Mouse (Mus musculus) MEL (cell line): Measurements from ENCODE around the gene Calhm3. TPM values are rescaled to one million over a fixed set of nuclear protein-coding genes. Genes with fewer than 3 reads are reported as not detected.

Experiments
- DNase-seq: peaks from one replicate; pipeline ENCODE4 v3.0.0; 2011; ENCODE audit warnings: low read depth, low spot score
- H3K27ac ChIP-seq: 2 replicates; pipeline ENCODE4 v1.5.1; 2012; ENCODE audit warnings: low read depth, mild to moderate bottlenecking, control low read depth, low read length, moderate library complexity; ENCODE audit not compliant: control insufficient read depth
- H3K27me3 ChIP-seq, 2 experiments: fragments of 150-350 bp in 1 of 2; sonication (generic) in 1 of 2; 2 replicates each; pipeline ENCODE4 v1.6.1; 2012; ENCODE audit warnings: low read length in 2 of 2, mild to moderate bottlenecking in 2 of 2, improper control_type of control experiment in 1 of 2, moderate library complexity in 1 of 2; ENCODE audit not compliant: insufficient read depth in 2 of 2, control insufficient read depth in 1 of 2
- H3K36me3 ChIP-seq, 2 experiments: 2 replicates each; pipeline ENCODE4 v1.6.1; 2012 to 2014; ENCODE audit warnings: low read length in 2 of 2, improper control_type of control experiment in 1 of 2, inconsistent platforms in 1 of 2, mild to moderate bottlenecking in 1 of 2; ENCODE audit not compliant: insufficient read depth in 2 of 2, control insufficient read depth in 1 of 2
- H3K4me1 ChIP-seq, 2 experiments: fragments of 150-350 bp in 1 of 2; sonication (generic) in 1 of 2; 2 replicates each; pipeline ENCODE4 v1.6.1; 2012; ENCODE audit warnings: low read length in 2 of 2, improper control_type of control experiment in 1 of 2, mild to moderate bottlenecking in 1 of 2; ENCODE audit not compliant: insufficient read depth in 2 of 2, control insufficient read depth in 1 of 2
- H3K4me3 ChIP-seq, 2 experiments: fragments of 150-350 bp in 1 of 2; sonication (generic) in 1 of 2; 2 replicates each; pipeline ENCODE4 v1.5.1; 2012; ENCODE audit warnings: low read depth in 2 of 2, low read length in 2 of 2, mild to moderate bottlenecking in 2 of 2, moderate library complexity in 2 of 2, control low read depth in 1 of 2, improper control_type of control experiment in 1 of 2; ENCODE audit not compliant: control insufficient read depth in 1 of 2, insufficient read depth in 1 of 2
- H3K79me2 ChIP-seq: 2 replicates; pipeline ENCODE4 v1.6.1; 2012; ENCODE audit warnings: mild to moderate bottlenecking, low read length, moderate library complexity; ENCODE audit not compliant: control insufficient read depth, poor library complexity, insufficient read depth
- H3K9ac ChIP-seq: 2 replicates; pipeline ENCODE4 v1.6.1; 2012; ENCODE audit warnings: low read depth, mild to moderate bottlenecking, control low read depth, low read length, moderate library complexity; ENCODE audit not compliant: control insufficient read depth, poor library complexity, severe bottlenecking
- H3K9me3 ChIP-seq: fragments of 150-350 bp; sonication (generic); replicated peaks from 2 replicates; pipeline ENCODE4 v1.6.1; 2012; ENCODE audit warnings: mild to moderate bottlenecking, low read length, improper control_type of control experiment, moderate library complexity; ENCODE audit not compliant: insufficient read depth
- BHLHE40 ChIP-seq: IDR thresholded peaks from 2 replicates; pipeline ENCODE4 v1.6.1; 2012; ENCODE audit warnings: low read depth, mild to moderate bottlenecking, inconsistent platforms, low read length, improper control_type of control experiment, borderline replicate concordance
- CHD2 ChIP-seq: IDR thresholded peaks from 2 replicates; pipeline ENCODE4 v1.6.1; 2011; ENCODE audit warnings: low read length, improper control_type of control experiment
- ELF1 ChIP-seq: IDR thresholded peaks from 2 replicates; pipeline ENCODE4 v1.6.1; 2014; ENCODE audit warnings: low read depth, mild to moderate bottlenecking, inconsistent platforms, low read length, improper control_type of control experiment, moderate library complexity
- ETS1 ChIP-seq: IDR thresholded peaks from 2 replicates; pipeline ENCODE4 v1.6.1; 2012; ENCODE audit warnings: low read depth, mild to moderate bottlenecking, inconsistent platforms, low read length, improper control_type of control experiment, moderate library complexity
- GABPA ChIP-seq: IDR thresholded peaks from 2 replicates; pipeline ENCODE4 v1.6.1; 2012; ENCODE audit warnings: low read depth, mild to moderate bottlenecking, inconsistent platforms, low read length, improper control_type of control experiment, moderate library complexity
- GATA1 ChIP-seq: IDR thresholded peaks from 2 replicates; pipeline ENCODE4 v1.6.1; 2011; ENCODE audit warnings: low read depth, low read length, improper control_type of control experiment
- HCFC1 ChIP-seq: IDR thresholded peaks from 2 replicates; pipeline ENCODE4 v1.6.1; 2012; ENCODE audit warnings: low read depth, mild to moderate bottlenecking, inconsistent platforms, low read length, improper control_type of control experiment, moderate library complexity
- JUND ChIP-seq: IDR thresholded peaks from 2 replicates; pipeline ENCODE4 v1.6.1; 2011; ENCODE audit warnings: low read depth, mild to moderate bottlenecking, improper control_type of control experiment, low read length
- KAT2A ChIP-seq: conservative IDR thresholded peaks from 2 replicates; pipeline ENCODE4 v1.6.1; 2012; ENCODE audit warnings: low read depth, low read length, improper control_type of control experiment, inconsistent platforms
- MAFK ChIP-seq: IDR thresholded peaks from 2 replicates; pipeline ENCODE4 v1.6.1; 2011; ENCODE audit warnings: low read depth, mild to moderate bottlenecking, low read length, improper control_type of control experiment, borderline replicate concordance
- MAX ChIP-seq: IDR thresholded peaks from 2 replicates; pipeline ENCODE4 v1.6.1; 2011; ENCODE audit warnings: low read length, improper control_type of control experiment
- MAZ ChIP-seq: IDR thresholded peaks from 2 replicates; pipeline ENCODE4 v1.6.1; 2012; ENCODE audit warnings: low read depth, mild to moderate bottlenecking, inconsistent platforms, low read length, improper control_type of control experiment
- MEF2A ChIP-seq: IDR thresholded peaks from 2 replicates; pipeline ENCODE4 v1.6.1; 2014; ENCODE audit warnings: low read depth, mild to moderate bottlenecking, inconsistent platforms, low read length, improper control_type of control experiment; ENCODE audit not compliant: poor library complexity, insufficient replicate concordance, severe bottlenecking; ENCODE audit errors: extremely low read depth
- MXI1 ChIP-seq: IDR thresholded peaks from 2 replicates; pipeline ENCODE4 v1.6.1; 2011; ENCODE audit warnings: mild to moderate bottlenecking, low read depth, low read length, improper control_type of control experiment
- MYC ChIP-seq: IDR thresholded peaks from 2 replicates; pipeline ENCODE4 v1.6.1; 2011; ENCODE audit warnings: low read depth, mild to moderate bottlenecking, low read length, improper control_type of control experiment, moderate library complexity
- NELFE ChIP-seq: IDR thresholded peaks from 2 replicates; pipeline ENCODE4 v1.6.1; 2011; ENCODE audit warnings: low read depth, low read length, improper control_type of control experiment
- NRF1 ChIP-seq: IDR thresholded peaks from 2 replicates; pipeline ENCODE4 v1.6.1; 2014; ENCODE audit warnings: low read depth, mild to moderate bottlenecking, inconsistent platforms, low read length, improper control_type of control experiment, moderate library complexity; ENCODE audit not compliant: poor library complexity, insufficient read depth, severe bottlenecking
- POLR2A ChIP-seq, 2 experiments: IDR thresholded peaks; 2 replicates each; pipeline ENCODE4 v1.6.1; 2011 to 2012; ENCODE audit warnings: low read length in 2 of 2, mild to moderate bottlenecking in 2 of 2, control low read depth in 1 of 2, improper control_type of control experiment in 1 of 2, low read depth in 1 of 2, moderate library complexity in 1 of 2; ENCODE audit not compliant: control insufficient read depth in 1 of 2, insufficient read depth in 1 of 2, poor library complexity in 1 of 2
- POLR2AphosphoS2 ChIP-seq: IDR thresholded peaks from 2 replicates; pipeline ENCODE4 v1.6.1; 2011; ENCODE audit warnings: low read length, improper control_type of control experiment
- RAD21 ChIP-seq: IDR thresholded peaks from 2 replicates; pipeline ENCODE4 v1.6.1; 2011; ENCODE audit warnings: mild to moderate bottlenecking, low read depth, low read length, improper control_type of control experiment
- SIN3A ChIP-seq: IDR thresholded peaks from 2 replicates; pipeline ENCODE4 v1.6.1; 2012; ENCODE audit warnings: low read length, improper control_type of control experiment, inconsistent platforms
- SMC3 ChIP-seq: IDR thresholded peaks from 2 replicates; pipeline ENCODE4 v1.6.1; 2011; ENCODE audit warnings: low read depth, low read length, improper control_type of control experiment
- TCF12 ChIP-seq: IDR thresholded peaks from 2 replicates; pipeline ENCODE4 v1.6.1; 2014; ENCODE audit warnings: low read depth, mild to moderate bottlenecking, inconsistent platforms, low read length, improper control_type of control experiment, moderate library complexity
- USF1 ChIP-seq: IDR thresholded peaks from 2 replicates; pipeline ENCODE4 v1.6.1; 2014; ENCODE audit warnings: low read depth, mild to moderate bottlenecking, inconsistent platforms, low read length, improper control_type of control experiment, moderate library complexity
- USF2 ChIP-seq, 2 experiments: IDR thresholded peaks; 2 replicates each; pipeline ENCODE4 v1.6.1; 2011 to 2012; ENCODE audit warnings: improper control_type of control experiment in 2 of 2, low read length in 2 of 2, borderline replicate concordance in 1 of 2, inconsistent platforms in 1 of 2, low read depth in 1 of 2, mild to moderate bottlenecking in 1 of 2; ENCODE audit not compliant: insufficient read depth in 1 of 2
- ZKSCAN1 ChIP-seq: IDR thresholded peaks from 2 replicates; pipeline ENCODE4 v1.6.1; 2012; ENCODE audit warnings: low read depth, mild to moderate bottlenecking, inconsistent platforms, low read length, improper control_type of control experiment, moderate library complexity
- ZNF384 ChIP-seq: IDR thresholded peaks from 2 replicates; pipeline ENCODE4 v1.6.1; 2012; ENCODE audit warnings: low read depth, mild to moderate bottlenecking, inconsistent platforms, low read length, improper control_type of control experiment
- polyA plus RNA-seq, 2 experiments: library from polyadenylated mRNA; stranded (reverse) in 1 of 2; unstranded in 1 of 2; fragments of >175 nt in 1 of 2; fragments of >200 nt in 1 of 2; gene quantifications; 2 replicates each; pipeline versions ENCODE4 v1.2.1 to v1.2.4; 2012; ENCODE audit warnings: low replicate concordance in 2 of 2, low read depth in 1 of 2; ENCODE audit not compliant: insufficient read length in 2 of 2, insufficient read depth in 1 of 2, missing spikeins in 1 of 2
- total RNA-seq: library from RNA; depleted of rRNA; stranded (reverse); fragments of 300-350 nt; gene quantifications from 2 replicates; pipeline ENCODE4 v1.2.3, GENCODE M21; 2012

Gene Calhm3
- total and polyA plus RNA-seq, 3 experiments: not detected

DNA sequence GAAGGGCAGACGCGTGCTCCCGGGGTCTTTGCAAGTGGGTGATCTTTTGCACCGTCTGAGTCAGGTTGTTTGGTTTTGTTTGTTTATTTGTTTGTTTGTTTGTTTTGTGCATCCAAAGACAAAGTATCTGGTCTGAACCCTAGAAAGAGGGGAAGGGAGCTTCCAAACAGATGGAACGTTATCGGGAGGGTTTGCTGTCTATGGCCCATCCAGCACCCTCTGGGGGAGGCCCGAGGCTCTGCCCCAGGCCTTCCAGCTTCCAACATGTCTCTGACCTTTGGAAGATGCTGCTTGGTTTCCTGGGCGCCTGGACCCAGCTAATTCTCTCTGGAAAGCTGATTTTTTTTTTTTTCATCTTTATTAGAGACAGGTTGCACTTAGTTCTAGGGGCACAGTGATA is 22.4 kb upstream of the Calhm3 start:
- Histone ChIP-seq H3K27ac (no peak overlapping the region), H3K9ac (no peak overlapping the region), H3K79me2 (no peaks in the 10 kb centered on the region), H3K4me1 (no peaks in the 10 kb centered on the region), H3K9me3 (no peaks in the 10 kb centered on the region), H3K36me3 (no peaks in the 10 kb centered on the region), H3K4me3 (no peak overlapping the region), H3K27me3 (peaks cover 3 to 6% of the 10 kb centered on the region in 2 experiments)
- no peak for DNase-seq
- TF ChIP-seq MAFK (no peak), GABPA (no peak), ZNF384 (no peak), BHLHE40 (no peak), RAD21 (no peak), POLR2A (IDR thresholded peaks at IDR 0.05; ENCODE audit: control insufficient read depth in 1 of 2, insufficient read depth in 1 of 2, low read depth in 1 of 2, low read length in 2 of 2, poor library complexity in 1 of 2) (no peak), NELFE (no peak), USF2 (IDR thresholded peaks at IDR 0.05; ENCODE audit: borderline replicate concordance in 1 of 2, insufficient read depth in 1 of 2, low read depth in 1 of 2, low read length in 2 of 2) (no peak), HCFC1 (no peak), SIN3A (no peak), MEF2A (no peak), NRF1 (no peak), USF1 (no peak), MAZ (no peak), ETS1 (no peak), MXI1 (no peak), TCF12 (no peak), MAX (no peak)

DNA sequence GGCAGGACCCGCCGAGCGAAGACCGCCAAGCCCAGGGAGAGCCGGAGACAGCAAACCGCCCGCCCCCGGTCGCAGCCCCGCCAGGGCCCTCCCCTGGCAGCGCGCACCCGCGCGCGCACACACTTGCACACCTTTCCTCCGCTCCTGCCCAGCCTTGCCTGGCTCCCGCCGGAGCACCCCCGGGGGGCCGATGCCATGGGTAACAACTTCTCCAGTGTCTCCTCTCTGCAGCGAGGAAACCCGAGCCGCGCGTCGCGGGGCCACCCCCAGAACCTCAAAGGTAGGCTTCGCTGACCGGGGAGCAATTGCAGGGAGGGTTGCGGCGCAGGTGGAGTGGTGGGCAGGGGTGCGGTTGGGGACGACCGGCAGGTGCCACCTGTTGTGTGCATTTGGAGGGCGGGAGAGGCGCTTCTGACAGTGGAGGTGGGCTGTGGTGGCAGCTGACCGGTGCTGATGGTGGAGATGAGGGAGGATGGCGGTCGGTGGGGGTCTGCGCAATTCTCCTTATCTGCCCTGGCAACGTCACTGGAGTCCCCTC is 21.8 kb upstream of the Calhm3 start:
- no peak overlapping the region for H3K4me3 ChIP-seq
- no peak for TF ChIP-seq SIN3A
- TF ChIP-seq ZKSCAN1: no peak
- no peak for TF ChIP-seq MYC
- TF ChIP-seq NRF1: no peak
- TF ChIP-seq USF1: no peak
- no peak for TF ChIP-seq BHLHE40
- TF ChIP-seq CHD2: no peak
- TF ChIP-seq USF2 (IDR thresholded peaks at IDR 0.05; ENCODE audit: borderline replicate concordance in 1 of 2, insufficient read depth in 1 of 2, low read depth in 1 of 2, low read length in 2 of 2): no peak
- no peak for TF ChIP-seq GATA1
- TF ChIP-seq TCF12: no peak
- no peak for TF ChIP-seq ELF1
- no peak for TF ChIP-seq KAT2A
- TF ChIP-seq SMC3: no peak
- no peak for TF ChIP-seq JUND
- no peak for TF ChIP-seq POLR2AphosphoS2
- TF ChIP-seq RAD21: no peak
- TF ChIP-seq ZNF384: no peak
- TF ChIP-seq GABPA: no peak
- TF ChIP-seq MAZ: no peak
- H3K36me3 ChIP-seq: no peaks in the 10 kb centered on the region
- H3K27ac ChIP-seq: no peak overlapping the region
- H3K27me3 ChIP-seq: peaks cover 0 to 6% of the 10 kb centered on the region in 2 experiments; a peak in 3 of 4 replicates
- H3K9ac ChIP-seq: no peak overlapping the region
- no peaks in the 10 kb centered on the region for H3K9me3 ChIP-seq
- DNase-seq: no peak
- no peaks in the 10 kb centered on the region for H3K4me1 ChIP-seq
- H3K79me2 ChIP-seq: no peaks in the 10 kb centered on the region
